Mouse (Mus musculus): ENCODE measurements around the gene Ghdc. TPM values are rescaled to one million over a fixed set of nuclear protein-coding genes. Genes with fewer than 3 reads are reported as not detected.

The Ghdc gene
- polyA plus RNA-seq, 1 experiment from 2014 or later = 3.6 TPM

GRCm38 (mm10) chr11:100759611-100760233, 11.0 kb downstream of the Ghdc start, which contains the start of gene Kcnh4:
Gene Kcnh4, minus strand, starts transcription at chr11:100759942.
- Histone ChIP-seq H3K9me3 (ENCODE audit: control insufficient read depth, low read length) (no peaks in the 10 kb centered on the region), H3K27me3 (replicated peaks; ENCODE audit: control insufficient read depth, insufficient read depth, low read length) (peaks cover 43% of the 10 kb centered on the region), H3K4me3 (ENCODE audit: low read depth, low read length) (peak within 1 kb of the TSS; percentile 33), H3K9ac (ENCODE audit: low read depth, low read length) (no peak within 1 kb of the TSS), H3K4me1 (ENCODE audit: control insufficient read depth, insufficient read depth, low read length) (0 out of 2 replicates have a peak, but pooled peaks cover 6% of the 10 kb centered on the region), H3K27ac (replicated peaks; ENCODE audit: low read depth, low read length) (no peak within 1 kb of the TSS), H3K4me2 (ENCODE audit: low read depth, low read length) (peak within 1 kb of the TSS; percentile 53), H3K36me3 (ENCODE audit: control insufficient read depth, insufficient read depth, low read length) (no peaks in the 10 kb centered on the region)
- peak; percentile 56 for ATAC-seq (ENCODE audit: low read depth)
- DNase-seq (ENCODE audit: low spot score) = peak; percentile 71
- under 1% methylated on average over 17 of the region's 51 CpGs for WGBS

DNA sequence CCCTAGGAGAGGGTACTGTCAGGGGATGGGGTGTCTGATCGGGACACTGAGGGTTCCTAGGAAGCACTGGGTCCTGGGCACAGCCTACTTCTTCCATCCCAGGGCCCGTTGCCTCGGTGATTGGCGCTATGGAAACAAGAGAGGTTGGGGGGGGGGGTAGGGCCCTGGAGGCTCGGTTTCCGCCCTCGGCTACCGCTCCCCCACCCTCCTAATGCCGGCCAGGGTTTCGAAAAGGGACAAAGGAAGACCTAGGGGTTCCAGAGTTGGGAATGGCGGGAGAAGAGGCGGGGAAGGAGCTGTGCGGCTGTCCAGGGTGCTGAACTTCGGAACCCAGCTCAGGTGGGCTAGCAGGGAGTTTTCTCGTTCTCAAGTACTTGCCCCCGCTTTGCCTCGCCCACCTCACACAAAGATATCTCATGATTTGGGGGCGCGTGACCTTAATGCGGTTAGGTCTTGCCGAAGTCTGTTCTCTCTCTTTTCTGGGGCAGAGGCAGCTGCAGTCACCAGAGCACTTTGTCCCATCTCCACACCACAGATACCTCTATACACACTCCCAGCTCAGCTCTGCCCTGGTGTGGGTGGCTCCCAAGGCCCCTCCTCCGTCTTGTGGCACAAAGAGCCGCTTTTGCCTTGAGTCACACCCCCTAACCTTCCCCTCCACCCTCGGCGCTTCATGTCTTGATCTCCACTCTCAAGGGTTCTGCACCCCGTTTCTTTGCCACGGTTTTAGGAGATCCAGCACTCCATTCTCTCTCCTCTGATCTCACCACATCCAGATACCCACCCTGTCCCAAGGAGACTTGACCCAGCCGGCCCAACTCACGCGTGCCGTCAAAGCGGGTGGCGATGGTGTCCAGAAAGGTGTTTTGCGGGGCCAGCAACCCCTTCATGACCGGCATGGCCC, 11.8 kb downstream of the Ghdc start:
- peaks cover 43% of the 10 kb centered on the region for H3K27me3 ChIP-seq (replicated peaks; ENCODE audit: control insufficient read depth, insufficient read depth, low read length)
- under 1% methylated on average over 30 of the region's 35 CpGs for WGBS
- ATAC-seq (ENCODE audit: low read depth) = peak; percentile 58

GRCm38 (mm10) chr11:100757566-100757965, 13.2 kb downstream of the Ghdc start:
- no peaks in the 10 kb centered on the region for H3K9me3 ChIP-seq (ENCODE audit: control insufficient read depth, low read length)
- H3K27ac ChIP-seq (replicated peaks; ENCODE audit: low read depth, low read length) = no peak overlapping the region
- H3K27me3 ChIP-seq (replicated peaks; ENCODE audit: control insufficient read depth, insufficient read depth, low read length) = peaks cover 39% of the 10 kb centered on the region
- DNase-seq (ENCODE audit: low spot score) (no peak), ATAC-seq (ENCODE audit: low read depth) (no peak)
- no peak overlapping the region for H3K9ac ChIP-seq (ENCODE audit: low read depth, low read length)
- no peak overlapping the region for H3K4me3 ChIP-seq (ENCODE audit: low read depth, low read length)
- no peak overlapping the region for H3K4me2 ChIP-seq (ENCODE audit: low read depth, low read length)
- 89% methylated on average over 12 of the region's 12 CpGs for WGBS
- H3K4me1 ChIP-seq (ENCODE audit: control insufficient read depth, insufficient read depth, low read length) = 0 out of 2 replicates have a peak, but pooled peaks cover 6% of the 10 kb centered on the region
- H3K36me3 ChIP-seq (ENCODE audit: control insufficient read depth, insufficient read depth, low read length) = no peaks in the 10 kb centered on the region

More for the DNA sequence above, 11.8 kb downstream of the Ghdc start:
- Histone ChIP-seq H3K36me3 (ENCODE audit: control insufficient read depth, insufficient read depth, low read length) (no peaks in the 10 kb centered on the region), H3K9me3 (ENCODE audit: control insufficient read depth, low read length) (no peaks in the 10 kb centered on the region), H3K4me3 (ENCODE audit: low read depth, low read length) (peak overlapping the region; percentile 33), H3K4me2 (ENCODE audit: low read depth, low read length) (peak overlapping the region; percentile 53), H3K9ac (ENCODE audit: low read depth, low read length) (no peak overlapping the region), H3K27ac (replicated peaks; ENCODE audit: low read depth, low read length) (no peak overlapping the region), H3K4me1 (ENCODE audit: control insufficient read depth, insufficient read depth, low read length) (0 out of 2 replicates have a peak, but pooled peaks cover 6% of the 10 kb centered on the region)
- peak; percentile 65 for DNase-seq (ENCODE audit: low spot score)

GRCm38 (mm10) chr11:100756476-100756875, 14.3 kb downstream of the Ghdc start:
- Histone ChIP-seq H3K27me3 (replicated peaks; ENCODE audit: control insufficient read depth, insufficient read depth, low read length) (peaks cover 30% of the 10 kb centered on the region), H3K36me3 (ENCODE audit: control insufficient read depth, insufficient read depth, low read length) (no peaks in the 10 kb centered on the region), H3K9me3 (ENCODE audit: control insufficient read depth, low read length) (no peaks in the 10 kb centered on the region), H3K9ac (ENCODE audit: low read depth, low read length) (no peak overlapping the region), H3K4me2 (ENCODE audit: low read depth, low read length) (no peak overlapping the region), H3K4me1 (ENCODE audit: control insufficient read depth, insufficient read depth, low read length) (0 out of 2 replicates have a peak, but pooled peaks cover 6% of the 10 kb centered on the region), H3K27ac (replicated peaks; ENCODE audit: low read depth, low read length) (no peak overlapping the region), H3K4me3 (ENCODE audit: low read depth, low read length) (no peak overlapping the region)
- ATAC-seq (ENCODE audit: low read depth) (no peak), DNase-seq (ENCODE audit: low spot score) (no peak)
- 77% methylated on average over 6 of the region's 6 CpGs for WGBS

GRCm38 (mm10) chr11:100754693-100755057, 16.1 kb downstream of the Ghdc start:
- Histone ChIP-seq H3K9ac (ENCODE audit: low read depth, low read length) (no peak overlapping the region), H3K4me1 (ENCODE audit: control insufficient read depth, insufficient read depth, low read length) (0 out of 2 replicates have a peak, but pooled peaks cover 4% of the 10 kb centered on the region)
- WGBS = 91% methylated on average over 3 of the region's 3 CpGs

DNA sequence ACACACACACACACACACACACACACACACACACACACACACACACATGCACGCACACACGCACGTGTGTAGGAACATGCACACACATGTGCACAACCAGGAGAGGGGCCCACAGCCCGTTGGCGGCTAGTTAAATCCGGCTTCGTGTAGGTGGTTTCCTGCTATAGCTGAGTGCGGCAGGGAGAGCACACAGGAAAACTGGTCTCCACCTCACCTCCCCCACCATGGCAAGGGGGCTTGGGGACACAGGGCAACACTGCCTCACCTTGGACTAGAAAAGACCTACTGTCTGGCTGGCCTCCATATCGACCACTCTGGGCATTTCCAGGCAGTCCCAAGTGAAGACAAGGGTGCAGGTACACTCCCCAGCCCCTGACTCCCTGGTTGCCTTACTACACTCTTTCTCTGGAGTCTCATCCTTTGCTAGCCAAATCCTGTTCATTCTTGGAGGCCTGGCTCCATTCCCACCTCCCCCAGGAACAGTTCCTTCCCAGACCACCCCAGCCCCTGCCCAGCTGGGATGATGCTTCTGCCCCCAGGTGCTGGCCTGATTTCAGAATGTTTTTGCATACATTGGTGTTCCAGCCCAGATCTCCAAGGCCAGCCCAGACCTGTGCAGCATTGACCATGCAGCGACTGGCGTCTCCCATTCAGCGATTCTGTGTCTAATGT, 16.6 kb downstream of the Ghdc start:
- DNase-seq (ENCODE audit: low spot score) (no peak), ATAC-seq (ENCODE audit: low read depth) (no peak)
- Histone ChIP-seq H3K27me3 (replicated peaks; ENCODE audit: control insufficient read depth, insufficient read depth, low read length) (peaks cover 8% of the 10 kb centered on the region), H3K4me2 (ENCODE audit: low read depth, low read length) (no peak overlapping the region), H3K27ac (replicated peaks; ENCODE audit: low read depth, low read length) (no peak overlapping the region), H3K9me3 (ENCODE audit: control insufficient read depth, low read length) (no peaks in the 10 kb centered on the region), H3K36me3 (ENCODE audit: control insufficient read depth, insufficient read depth, low read length) (no peaks in the 10 kb centered on the region), H3K4me3 (ENCODE audit: low read depth, low read length) (no peak overlapping the region), H3K4me1 (ENCODE audit: control insufficient read depth, insufficient read depth, low read length) (no peaks in the 10 kb centered on the region), H3K9ac (ENCODE audit: low read depth, low read length) (no peak overlapping the region)
- WGBS = 83% methylated on average over 8 of the region's 12 CpGs

More at GRCm38 (mm10) chr11:100754693-100755057, 16.1 kb downstream of the Ghdc start:
- Histone ChIP-seq H3K36me3 (ENCODE audit: control insufficient read depth, insufficient read depth, low read length) (no peaks in the 10 kb centered on the region), H3K27ac (replicated peaks; ENCODE audit: low read depth, low read length) (no peak overlapping the region), H3K4me3 (ENCODE audit: low read depth, low read length) (no peak overlapping the region), H3K27me3 (replicated peaks; ENCODE audit: control insufficient read depth, insufficient read depth, low read length) (peaks cover 13% of the 10 kb centered on the region), H3K9me3 (ENCODE audit: control insufficient read depth, low read length) (no peaks in the 10 kb centered on the region), H3K4me2 (ENCODE audit: low read depth, low read length) (no peak overlapping the region)
- ATAC-seq (ENCODE audit: low read depth) (no peak), DNase-seq (ENCODE audit: low spot score) (no peak)

DNA sequence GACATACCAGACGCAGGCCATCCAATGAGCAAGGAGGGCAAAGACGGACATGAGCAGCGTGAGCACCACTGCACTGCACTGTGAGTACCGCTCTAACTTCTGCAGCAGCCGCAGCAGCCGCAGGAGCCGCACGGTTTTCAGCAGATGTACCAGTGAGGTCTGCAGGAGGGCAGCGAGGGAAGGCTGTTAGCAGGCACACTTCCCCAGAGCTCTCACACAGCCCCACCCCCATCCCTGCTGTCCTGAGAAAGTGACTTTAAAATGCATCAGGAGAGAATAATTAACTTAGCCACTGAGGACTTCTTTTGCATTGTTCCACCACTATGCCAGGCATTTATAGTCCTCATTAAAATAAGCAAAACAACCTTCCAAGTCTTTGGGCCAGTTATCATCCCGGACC, 18.5 kb downstream of the Ghdc start:
- Histone ChIP-seq H3K4me2 (ENCODE audit: low read depth, low read length) (no peak overlapping the region), H3K27me3 (replicated peaks; ENCODE audit: control insufficient read depth, insufficient read depth, low read length) (no peaks in the 10 kb centered on the region), H3K36me3 (ENCODE audit: control insufficient read depth, insufficient read depth, low read length) (no peaks in the 10 kb centered on the region), H3K9me3 (ENCODE audit: control insufficient read depth, low read length) (no peaks in the 10 kb centered on the region), H3K27ac (replicated peaks; ENCODE audit: low read depth, low read length) (no peak overlapping the region), H3K4me1 (ENCODE audit: control insufficient read depth, insufficient read depth, low read length) (no peaks in the 10 kb centered on the region), H3K9ac (ENCODE audit: low read depth, low read length) (no peak overlapping the region), H3K4me3 (ENCODE audit: low read depth, low read length) (no peak overlapping the region)
- DNase-seq (ENCODE audit: low spot score) = no peak
- WGBS = 36% methylated on average over 10 of the region's 10 CpGs
- ATAC-seq (ENCODE audit: low read depth) = no peak

DNA sequence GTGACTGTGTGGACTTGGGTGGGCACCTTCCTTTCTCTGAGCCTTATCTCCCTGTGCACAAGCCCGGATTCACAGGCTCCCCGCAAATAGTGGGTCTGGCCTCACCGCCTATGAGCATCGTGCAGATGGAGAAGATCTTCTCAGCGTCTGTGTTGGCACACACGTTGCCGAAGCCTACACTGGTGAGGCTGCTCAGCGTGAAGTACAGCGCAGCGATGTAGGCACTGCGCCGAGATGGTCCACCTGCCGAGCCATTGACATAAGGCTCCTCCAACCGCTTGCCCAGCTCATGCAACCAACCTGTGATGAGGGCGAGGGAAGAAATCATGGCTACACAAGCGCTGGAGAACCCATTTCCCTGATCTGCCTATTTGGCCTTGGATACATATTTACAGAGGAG, 20.6 kb downstream of the Ghdc start:
- ATAC-seq (ENCODE audit: low read depth) (no peak), DNase-seq (ENCODE audit: low spot score) (no peak)
- Histone ChIP-seq H3K4me2 (ENCODE audit: low read depth, low read length) (no peak overlapping the region), H3K9ac (ENCODE audit: low read depth, low read length) (no peak overlapping the region), H3K36me3 (ENCODE audit: control insufficient read depth, insufficient read depth, low read length) (no peaks in the 10 kb centered on the region), H3K27ac (replicated peaks; ENCODE audit: low read depth, low read length) (no peak overlapping the region), H3K4me1 (ENCODE audit: control insufficient read depth, insufficient read depth, low read length) (no peaks in the 10 kb centered on the region), H3K9me3 (ENCODE audit: control insufficient read depth, low read length) (no peaks in the 10 kb centered on the region), H3K4me3 (ENCODE audit: low read depth, low read length) (no peak overlapping the region), H3K27me3 (replicated peaks; ENCODE audit: control insufficient read depth, insufficient read depth, low read length) (no peaks in the 10 kb centered on the region)
- WGBS = 85% methylated on average over 16 of the region's 16 CpGs

Measured in embryonic facial prominence, embryonic 14.5 days (tissue).